Mouse (Mus musculus) macrophage (primary cell): ENCODE results near the gene Clcf1. TPM values are rescaled to one million over a fixed set of nuclear protein-coding genes. Genes with fewer than 3 reads are reported as not detected.

Experiments
- H3K27ac ChIP-seq: fragments of 350-480 bp; formaldehyde crosslinking; 2 replicates; pipeline ENCODE4 v1.9.0; 2021
- H3K36me3 ChIP-seq: fragments of 350-480 bp; formaldehyde crosslinking; 2 replicates; pipeline ENCODE4 v1.9.0; 2021; ENCODE audit errors: inconsistent target
- H3K4me3 ChIP-seq: fragments of 350-480 bp; formaldehyde crosslinking; 2 replicates; pipeline ENCODE4 v1.9.0; 2021; ENCODE audit errors: inconsistent target
- H3K79me2 ChIP-seq: fragments of 350-480 bp; formaldehyde crosslinking; 2 replicates; pipeline ENCODE4 v1.9.0; 2021; ENCODE audit errors: inconsistent target
- WGBS: methylation state at CpG from one replicate; pipeline ENCODE4 v1.1.7; 2026; ENCODE audit warnings: inconsistent platforms; ENCODE audit not compliant: missing documents; 5-methylcytosine and 5-hydroxymethylcytosine counted together
- polyA plus RNA-seq: library from polyadenylated mRNA; stranded (reverse); fragments of 250-400 nt; gene quantifications from 3 replicates; pipeline ENCODE4 v1.2.4, GENCODE M21; 2018; ENCODE audit warnings: inconsistent platforms
- total RNA-seq, 78 experiments: library from RNA; depleted of rRNA; stranded (reverse); fragments of 250-400 nt; gene quantifications; 1 replicate in 9 of 78; 2 replicates in 24 of 78; 3 replicates in 43 of 78; 4 replicates in 2 of 78; pipeline ENCODE4 v1.2.4; 2018; ENCODE audit warnings: inconsistent platforms in 56 of 78

Gene Clcf1
- total RNA-seq (2018; cell fraction: chromatin; rRNA removed), result 100 to 1,000 TPM in 2 of 26 experiments, 10 to 100 TPM in 8, 1 to 10 TPM in 8, under 1 TPM in 7, not detected in 1; 0.30 to 176 (median 4.0) TPM
- total RNA-seq (2018; cell fraction: cytosol; rRNA removed), result 10 to 100 TPM in 4 of 26 experiments, 1 to 10 TPM in 4, under 1 TPM in 14, not detected in 4; 0.07 to 29.5 (median 0.49) TPM
- 100 to 1,000 TPM in 3 of 26 experiments, 10 to 100 TPM in 6, 1 to 10 TPM in 12, under 1 TPM in 4, not detected in 1; 0.50 to 126 (median 5.6) TPM for total RNA-seq (2018; cell fraction: nucleus; rRNA removed)
- polyA plus RNA-seq, result 0.10 to 0.21 TPM (median 0.17 TPM) in 3 replicates

- Histone ChIP-seq H3K36me3 (no peaks in the 10 kb centered on the region), H3K4me3 (no peak within 1 kb of the TSS), H3K79me2 (no peaks in the 10 kb centered on the region), H3K27ac (no peak within 1 kb of the TSS)
- WGBS, result 2% methylated on average over 33 of the region's 49 CpGs
Measured at GRCm38 (mm10) chr19:4214071-4214770, at the start of gene Clcf1, which contains the start of gene AC109138.7. Gene Clcf1, plus strand, starts transcription at chr19:4214238. Gene AC109138.7, plus strand, starts transcription at chr19:4214357.

GRCm38 (mm10) chr19:4164721-4165120 lies 49.3 kb upstream of the Clcf1 start:
- Histone ChIP-seq H3K79me2 (peaks cover 12% of the 10 kb centered on the region; the same call in 1 of the 2 replicates), H3K4me3 (no peak overlapping the region), H3K36me3 (peaks cover 13% of the 10 kb centered on the region), H3K27ac (0 out of 2 replicates have a peak overlapping the region, but pooled peaks have one; percentile 7)
- 37% methylated on average over 2 of the region's 2 CpGs for WGBS

- Histone ChIP-seq H3K36me3 (no peaks in the 10 kb centered on the region), H3K27ac (no peak overlapping the region), H3K4me3 (no peak overlapping the region), H3K79me2 (peaks cover 11% of the 10 kb centered on the region; the same call in 1 of the 2 replicates)
- 95% methylated on average over 9 of the region's 9 CpGs for WGBS
Measured at GRCm38 (mm10) chr19:4166678-4167476, 47.2 kb upstream of the Clcf1 start.

- under 1% methylated on average over 40 of the region's 43 CpGs for WGBS
- Histone ChIP-seq H3K36me3 (no peaks in the 10 kb centered on the region), H3K79me2 (no peaks in the 10 kb centered on the region), H3K27ac (no peak overlapping the region), H3K4me3 (peak overlapping the region; percentile 21; the same call in 1 of the 2 replicates)
Measured at GRCm38 (mm10) chr19:4169378-4169784, 44.7 kb upstream of the Clcf1 start.

- peak overlapping the region; percentile 1; the same call in 1 of the 2 replicates for H3K4me3 ChIP-seq
- H3K79me2 ChIP-seq, result no peaks in the 10 kb centered on the region
- H3K27ac ChIP-seq, result 0 out of 2 replicates have a peak overlapping the region, but pooled peaks have one; percentile 4
- H3K36me3 ChIP-seq, result no peaks in the 10 kb centered on the region
- 12% methylated on average over 27 of the region's 27 CpGs for WGBS
Measured at GRCm38 (mm10) chr19:4169810-4170209, 44.2 kb upstream of the Clcf1 start.

GRCm38 (mm10) chr19:4170723-4171392 lies 43.2 kb upstream of the Clcf1 start:
- no peak overlapping the region for H3K27ac ChIP-seq
- H3K36me3 ChIP-seq, result no peaks in the 10 kb centered on the region
- no peak overlapping the region for H3K4me3 ChIP-seq
- 91% methylated on average over 10 of the region's 10 CpGs for WGBS
- no peaks in the 10 kb centered on the region for H3K79me2 ChIP-seq

GRCm38 (mm10) chr19:4171393-4172290 lies 42.4 kb upstream of the Clcf1 start:
- no peak overlapping the region for H3K27ac ChIP-seq
- H3K79me2 ChIP-seq, result no peaks in the 10 kb centered on the region
- H3K36me3 ChIP-seq, result no peaks in the 10 kb centered on the region
- no peak overlapping the region for H3K4me3 ChIP-seq
- WGBS, result 48% methylated on average over 13 of the region's 13 CpGs

GRCm38 (mm10) chr19:4172925-4173324 lies 41.1 kb upstream of the Clcf1 start:
- no peaks in the 10 kb centered on the region for H3K36me3 ChIP-seq
- no peaks in the 10 kb centered on the region for H3K79me2 ChIP-seq
- H3K4me3 ChIP-seq, result no peak overlapping the region
- WGBS, result 89% methylated on average over 11 of the region's 11 CpGs
- H3K27ac ChIP-seq, result no peak overlapping the region

- H3K4me3 ChIP-seq, result no peak within 1 kb of the TSS
- no peaks in the 10 kb centered on the region for H3K79me2 ChIP-seq
- no peak within 1 kb of the TSS for H3K27ac ChIP-seq
- 92% methylated on average over 11 of the region's 11 CpGs for WGBS
- H3K36me3 ChIP-seq, result no peaks in the 10 kb centered on the region
Measured at GRCm38 (mm10) chr19:4175368-4175947, 38.6 kb upstream of the Clcf1 start, which contains the start of gene Carns1. Gene Carns1, minus strand, starts transcription at chr19:4175479.

GRCm38 (mm10) chr19:4180411-4180810 lies 33.6 kb upstream of the Clcf1 start:
- no peaks in the 10 kb centered on the region for H3K79me2 ChIP-seq
- WGBS, result 81% methylated on average over 7 of the region's 7 CpGs
- no peaks in the 10 kb centered on the region for H3K36me3 ChIP-seq
- no peak overlapping the region for H3K4me3 ChIP-seq
- no peak overlapping the region for H3K27ac ChIP-seq

GRCm38 (mm10) chr19:4181892-4182291 lies 32.1 kb upstream of the Clcf1 start:
- H3K79me2 ChIP-seq, result no peaks in the 10 kb centered on the region
- 44% methylated on average over 3 of the region's 3 CpGs for WGBS

GRCm38 (mm10) chr19:4183689-4184088 lies 30.3 kb upstream of the Clcf1 start:
- Histone ChIP-seq H3K36me3 (no peaks in the 10 kb centered on the region), H3K79me2 (no peaks in the 10 kb centered on the region), H3K27ac (no peak overlapping the region), H3K4me3 (no peak overlapping the region)
- 97% methylated on average over 2 of the region's 2 CpGs for WGBS

More at GRCm38 (mm10) chr19:4181892-4182291, 32.1 kb upstream of the Clcf1 start:
- Histone ChIP-seq H3K36me3 (no peaks in the 10 kb centered on the region), H3K4me3 (no peak overlapping the region), H3K27ac (no peak overlapping the region)
